In the genomic region with DNA sequence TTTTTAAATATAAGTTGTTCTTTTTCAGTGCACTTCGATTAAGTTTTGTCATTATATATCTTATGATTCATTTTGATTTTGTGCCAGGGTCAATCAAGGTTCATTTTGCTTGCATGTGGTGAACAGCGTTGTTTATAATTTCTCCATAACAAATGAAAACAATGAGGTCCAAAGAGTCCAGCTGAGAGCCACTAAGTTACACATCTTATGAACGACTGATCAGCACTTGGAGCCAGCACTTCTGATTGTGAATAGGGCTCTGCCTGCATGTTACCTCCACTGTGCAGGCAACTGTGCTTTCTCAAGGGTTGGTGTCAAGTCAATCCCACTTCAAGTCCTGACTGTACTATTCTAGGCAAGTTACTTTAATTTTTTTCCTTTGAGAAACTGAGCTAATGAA, we compare ENCODE assay signal across 25 mouse cellular contexts.
"Had no signal": no experiment of that assay in that cellular context is flagged by ENCODE, and none has a peak within 500 bp of the region (broad histone marks: within the 10 kb centered on the region; RNA-seq: fewer than 3 reads in every experiment).

No protein-coding gene starts in this region.

- H3K4me2 ChIP-seq: heart, embryonic 11.5 days; heart, embryonic 13.5 days; heart, embryonic 15.5 days; hindbrain, embryonic 13.5 days; hindbrain, embryonic 15.5 days; kidney, embryonic 15.5 days; limb, embryonic 13.5 days; limb, embryonic 15.5 days had no signal

- H3K9ac ChIP-seq: heart, embryonic 13.5 days; heart, embryonic 15.5 days; hindbrain, embryonic 13.5 days; hindbrain, embryonic 15.5 days; kidney, embryonic 15.5 days; limb, embryonic 13.5 days; limb, embryonic 15.5 days had no signal

- H3K4me3 ChIP-seq: heart, adult 2 months; heart, embryonic 13.5 days; heart, embryonic 15.5 days; hindbrain, embryonic 13.5 days; hindbrain, embryonic 15.5 days; kidney, embryonic 15.5 days; limb, embryonic 13.5 days; limb, embryonic 15.5 days had no signal

- H3K27me3 ChIP-seq: heart, embryonic 13.5 days; heart, embryonic 15.5 days; hindbrain, embryonic 13.5 days; hindbrain, embryonic 15.5 days; kidney, embryonic 15.5 days; limb, embryonic 13.5 days; limb, embryonic 15.5 days had no signal

- H3K27ac ChIP-seq: heart, adult 2 months; heart, embryonic 13.5 days; heart, embryonic 15.5 days; hindbrain, embryonic 13.5 days; hindbrain, embryonic 15.5 days; hindbrain, postnatal 0 days; kidney, embryonic 15.5 days; kidney, postnatal 0 days; limb, embryonic 13.5 days; limb, embryonic 15.5 days had no signal

- H3K4me1 ChIP-seq: heart, embryonic 13.5 days; heart, embryonic 15.5 days; hindbrain, embryonic 13.5 days; hindbrain, embryonic 15.5 days; kidney, embryonic 15.5 days; limb, embryonic 13.5 days; limb, embryonic 15.5 days had no signal

- ATAC-seq: hindbrain, postnatal 0 days; intestine, embryonic 16.5 days had no signal

- H3K9me3 ChIP-seq: heart, embryonic 13.5 days; heart, embryonic 15.5 days; hindbrain, embryonic 13.5 days; hindbrain, embryonic 15.5 days; kidney, embryonic 15.5 days; limb, embryonic 13.5 days; limb, embryonic 15.5 days had no signal

- DNase-seq: gastrocnemius, postnatal 14 days; gastrocnemius, postnatal 36 days; heart, adult 11 months; heart, adult 2 months; heart, postnatal 14 days; heart, postnatal 36 days; kidney, adult 11 months; kidney, adult 2 months; kidney, adult 9 months; kidney, postnatal 14 days; kidney, postnatal 36 days; layer of hippocampus, adult 9-11 months; layer of hippocampus, postnatal 36 days; left cerebral cortex, postnatal 4 days had no signal

- H3K36me3 ChIP-seq: heart, embryonic 13.5 days; heart, embryonic 15.5 days; hindbrain, embryonic 13.5 days; hindbrain, embryonic 15.5 days; kidney, embryonic 15.5 days; limb, embryonic 13.5 days; limb, embryonic 15.5 days had no signal
